In genomic region chr10:69781491-69781890, GRCm38 (mm10) we compare ENCODE assay signal across 8 mouse cellular contexts.
DNase-seq lines count a peak whose midpoint lies in the region; ATAC-seq and TF ChIP-seq lines count a peak whose summit lies in the region.

No protein-coding gene starts in this region.

- no peaks in the 10 kb centered on the region for H3K9me3 ChIP-seq in hindbrain, embryonic 14.5 days (ENCODE audit: control insufficient read depth, low read length)
- no peaks in the 10 kb centered on the region for H3K9me3 ChIP-seq in limb, embryonic 11.5 days (ENCODE audit: control insufficient read depth, low read length)
- no peaks in the 10 kb centered on the region for H3K9me3 ChIP-seq in midbrain, embryonic 15.5 days

- DNase-seq in right cerebral cortex, postnatal 25 days, result peak; percentile 50
- no peak for DNase-seq in right cerebral cortex, postnatal 14 days
- peak; percentile 84 for DNase-seq in cerebellum, adult 9-10 months
- peak; percentile 69 for DNase-seq in gastrocnemius, adult 2 months
- peak; percentile 65 for DNase-seq in hindbrain, embryonic 14.5 days (ENCODE audit: low spot score)
- peak; percentile 63 for DNase-seq in limb, embryonic 11.5 days (ENCODE audit: low spot score)
- no peak for DNase-seq in T-cell, adult 2 months (ENCODE audit: low spot score)

- H3K4me3 ChIP-seq in gastrocnemius, adult 2 months, result peak overlapping the region; percentile 55
- no peak overlapping the region for H3K4me3 ChIP-seq in hindbrain, embryonic 14.5 days (replicated peaks; ENCODE audit: low read length)
- H3K4me3 ChIP-seq in limb, embryonic 11.5 days (ENCODE audit: low read depth, low read length), result no peak overlapping the region
- H3K4me3 ChIP-seq in midbrain, embryonic 15.5 days, result no peak overlapping the region

- H3K9ac ChIP-seq in hindbrain, embryonic 14.5 days, result no peak overlapping the region
- no peak overlapping the region for H3K9ac ChIP-seq in limb, embryonic 11.5 days (ENCODE audit: low read length)
- H3K9ac ChIP-seq in midbrain, embryonic 15.5 days, result no peak overlapping the region

- no peaks in the 10 kb centered on the region for H3K36me3 ChIP-seq in hindbrain, embryonic 14.5 days (replicated peaks; ENCODE audit: control insufficient read depth, insufficient read depth)
- H3K36me3 ChIP-seq in limb, embryonic 11.5 days (ENCODE audit: control insufficient read depth, insufficient read depth, low read length), result no peaks in the 10 kb centered on the region
- H3K36me3 ChIP-seq in midbrain, embryonic 15.5 days (replicated peaks), result no peaks in the 10 kb centered on the region

- ATAC-seq in hindbrain, embryonic 14.5 days (ENCODE audit: low FRiP score), result 0 out of 2 replicates have a peak, but pooled peaks have one; percentile 39
- no peak; the same call in 1 of the 2 replicates for ATAC-seq in limb, embryonic 11.5 days (ENCODE audit: insufficient number of reproducible peaks, low FRiP score, low TSS enrichment, low read depth)
- no peak for ATAC-seq in midbrain, embryonic 15.5 days (replicated peaks)

- intact Hi-C loops in gastrocnemius, adult 2 months (cut with DNase I), result loop anchor here (5.0 kb wide), 1 partner anchor 66 kb away; no protein-coding TSS in a partner anchor

- WGBS in hindbrain, embryonic 14.5 days, result 21% methylated on average over 8 of the region's 8 CpGs
- 22% methylated on average over 8 of the region's 8 CpGs for WGBS in limb, embryonic 11.5 days
- WGBS in midbrain, embryonic 15.5 days, result 24% methylated on average over 8 of the region's 8 CpGs

- no peak overlapping the region; the same call in 1 of the 2 replicates for H3K27ac ChIP-seq in gastrocnemius, adult 2 months
- no peak overlapping the region for H3K27ac ChIP-seq in hindbrain, embryonic 14.5 days
- no peak overlapping the region for H3K27ac ChIP-seq in limb, embryonic 11.5 days (replicated peaks; ENCODE audit: low read depth, low read length)
- no peak overlapping the region for H3K27ac ChIP-seq in midbrain, embryonic 15.5 days

- no peaks in the 10 kb centered on the region for H3K27me3 ChIP-seq in hindbrain, embryonic 14.5 days (ENCODE audit: control insufficient read depth, insufficient read depth, low read length)
- no peaks in the 10 kb centered on the region for H3K27me3 ChIP-seq in limb, embryonic 11.5 days (ENCODE audit: control insufficient read depth, insufficient read depth, low read length)
- H3K27me3 ChIP-seq in midbrain, embryonic 15.5 days (replicated peaks), result no peaks in the 10 kb centered on the region

- TF ChIP-seq CTCF in gastrocnemius, adult 2 months (IDR thresholded peaks at IDR 0.05), result peak; percentile 82

- H3K4me1 ChIP-seq in hindbrain, embryonic 14.5 days (replicated peaks; ENCODE audit: control insufficient read depth, insufficient read depth, low read length), result peaks cover 5% of the 10 kb centered on the region
- H3K4me1 ChIP-seq in limb, embryonic 11.5 days (ENCODE audit: control insufficient read depth, insufficient read depth, low read length), result peaks cover 8% of the 10 kb centered on the region
- peaks cover 20% of the 10 kb centered on the region for H3K4me1 ChIP-seq in midbrain, embryonic 15.5 days

- H3K4me2 ChIP-seq in hindbrain, embryonic 14.5 days (replicated peaks), result no peak overlapping the region
- H3K4me2 ChIP-seq in limb, embryonic 11.5 days (ENCODE audit: low read depth, severe bottlenecking), result no peak overlapping the region
- H3K4me2 ChIP-seq in midbrain, embryonic 15.5 days, result 0 out of 2 replicates have a peak overlapping the region, but pooled peaks have one; percentile 1

Comparison
In these comparisons a context has a peak if more than half of its experiments do, and no peak if none do; other contexts are left out.
1. DNase-seq: peak in right cerebral cortex, postnatal 25 days (single experiment), cerebellum, adult 9-10 months (single experiment), gastrocnemius, adult 2 months (single experiment), hindbrain, embryonic 14.5 days (single experiment) and limb, embryonic 11.5 days (single experiment); none in right cerebral cortex, postnatal 14 days (single experiment) and T-cell, adult 2 months (single experiment).